ENCODE assay signal across 9 mouse cellular contexts in the genomic region with DNA sequence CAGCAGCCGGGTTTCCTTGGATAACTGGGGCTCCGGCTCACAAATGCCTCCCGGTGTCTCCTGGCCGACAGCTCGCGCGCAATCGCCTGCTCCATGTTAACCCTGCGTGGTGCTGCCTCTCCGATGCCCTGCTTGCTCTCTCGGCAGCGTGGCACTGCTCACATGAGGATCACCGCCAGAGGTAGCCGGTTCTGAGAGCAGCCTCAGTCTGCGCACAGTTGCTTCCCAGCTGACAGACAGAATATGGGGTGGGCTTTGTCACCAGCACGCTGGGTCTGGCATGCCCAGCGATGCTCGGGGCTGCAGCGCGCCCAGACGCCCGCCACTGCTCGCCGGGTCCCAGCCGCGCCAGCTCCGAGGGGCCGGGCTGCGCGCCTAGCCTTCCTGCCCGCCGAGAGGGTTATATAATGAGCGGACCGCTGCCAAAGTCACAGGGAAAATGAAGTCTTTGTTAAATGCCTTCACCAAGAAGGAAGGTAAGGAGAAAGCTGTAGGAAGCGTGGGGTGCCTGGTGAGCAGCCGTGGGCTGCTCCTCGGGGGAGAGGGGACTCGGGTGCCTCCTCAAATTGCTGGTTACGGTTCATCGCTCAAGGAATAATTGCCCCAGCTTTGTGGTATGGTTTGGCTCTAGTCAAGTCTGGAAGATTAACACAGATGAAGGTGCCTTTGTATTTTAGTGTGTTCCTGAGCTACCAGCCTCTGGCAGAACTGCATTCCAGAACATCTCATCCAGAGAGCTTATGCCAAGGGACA.
DNase-seq lines count a peak whose midpoint lies in the region; ATAC-seq and TF ChIP-seq lines count a peak whose summit lies in the region.
"Had no signal": no experiment of that assay in that cellular context is flagged by ENCODE, and none has a peak within 500 bp of the region (broad histone marks: within the 10 kb centered on the region; RNA-seq: fewer than 3 reads in every experiment).

No protein-coding gene starts in this region.

- peak; percentile 53 for DNase-seq in intestine, embryonic 14.5 days (ENCODE audit: low spot score)
- peak; percentile 14 to 43 for DNase-seq in kidney, postnatal 36 days
- DNase-seq in midbrain, embryonic 14.5 days: peak; percentile 82
- DNase-seq in thymus, adult 2 months: no peak
- no peak for DNase-seq in spleen, postnatal 36 days (ENCODE audit: low spot score in 2 of 2)

- peak; percentile 38; the same call in 1 of the 2 replicates for TF ChIP-seq POLR2A in cortical plate, adult 2 months (IDR thresholded peaks at IDR 0.05; ENCODE audit: extremely low read depth, insufficient read depth, low read length)
- TF ChIP-seq POLR2A in thymus, adult 2 months (IDR thresholded peaks at IDR 0.05; ENCODE audit: control insufficient read depth, extremely low read depth, insufficient read depth, low read length, poor library complexity): no peak

- H3K4me3 ChIP-seq in intestine, embryonic 14.5 days (ENCODE audit: low read depth, low read length): peak overlapping the region; percentile 15; the same call in 1 of the 2 replicates
- no peak overlapping the region for H3K4me3 ChIP-seq in intestine, postnatal 0 days (ENCODE audit: low read depth, low read length)
- H3K4me3 ChIP-seq in cortical plate, adult 2 months (ENCODE audit: insufficient read depth, low read length): peak overlapping the region; percentile 49
- H3K4me3 ChIP-seq in heart, embryonic 15.5 days: peak overlapping the region; percentile 43
- H3K4me3 ChIP-seq in midbrain, embryonic 14.5 days (replicated peaks; ENCODE audit: low read depth, low read length): peak overlapping the region; percentile 44
- H3K4me3 ChIP-seq in thymus, adult 2 months (ENCODE audit: control insufficient read depth, insufficient read depth, low read length): no peak overlapping the region

- H3K9me3 ChIP-seq in intestine, embryonic 14.5 days (ENCODE audit: control insufficient read depth, low read length): no peaks in the 10 kb centered on the region
- H3K9me3 ChIP-seq in intestine, postnatal 0 days (ENCODE audit: control insufficient read depth): no peaks in the 10 kb centered on the region
- H3K9me3 ChIP-seq in heart, embryonic 15.5 days (replicated peaks): no peaks in the 10 kb centered on the region
- no peaks in the 10 kb centered on the region for H3K9me3 ChIP-seq in midbrain, embryonic 14.5 days (ENCODE audit: control insufficient read depth, low read length)
- H3K9me3 ChIP-seq: G1E had no signal

- no peaks in the 10 kb centered on the region for H3K36me3 ChIP-seq in intestine, embryonic 14.5 days (ENCODE audit: control insufficient read depth, insufficient read depth, low read length)
- no peaks in the 10 kb centered on the region; the same call in 1 of the 2 replicates for H3K36me3 ChIP-seq in intestine, postnatal 0 days (ENCODE audit: control insufficient read depth, insufficient read depth)
- H3K36me3 ChIP-seq in heart, embryonic 15.5 days: no peaks in the 10 kb centered on the region
- H3K36me3 ChIP-seq in midbrain, embryonic 14.5 days (ENCODE audit: control insufficient read depth, insufficient read depth, low read length): no peaks in the 10 kb centered on the region
- no peaks in the 10 kb centered on the region for H3K36me3 ChIP-seq in thymus, adult 2 months (ENCODE audit: control insufficient read depth, insufficient read depth, low read length)
- H3K36me3 ChIP-seq: G1E had no signal

- peak overlapping the region; percentile 40 for H3K4me2 ChIP-seq in intestine, embryonic 14.5 days (ENCODE audit: low read length)
- no peak overlapping the region for H3K4me2 ChIP-seq in intestine, postnatal 0 days (replicated peaks; ENCODE audit: low read depth)
- peak overlapping the region; percentile 76 for H3K4me2 ChIP-seq in heart, embryonic 15.5 days
- H3K4me2 ChIP-seq in midbrain, embryonic 14.5 days (ENCODE audit: low read length): peak overlapping the region; percentile 70

- ATAC-seq in intestine, embryonic 14.5 days (replicated peaks; ENCODE audit: low FRiP score, low TSS enrichment, low read depth): no peak
- no peak for ATAC-seq in intestine, postnatal 0 days
- no peak for ATAC-seq in heart, embryonic 15.5 days (replicated peaks; ENCODE audit: insufficient number of reproducible peaks, insufficient read depth, low FRiP score, low read depth)
- peak; percentile 63; the same call in 1 of the 2 replicates for ATAC-seq in midbrain, embryonic 14.5 days (ENCODE audit: low FRiP score, low TSS enrichment)

- 6% methylated on average over 40 of the region's 40 CpGs for WGBS in intestine, embryonic 14.5 days
- 16% methylated on average over 40 of the region's 40 CpGs for WGBS in intestine, postnatal 0 days
- 9% methylated on average over 40 of the region's 40 CpGs for WGBS in heart, embryonic 15.5 days
- 2% methylated on average over 40 of the region's 40 CpGs for WGBS in midbrain, embryonic 14.5 days
- 11% methylated on average over 40 of the region's 40 CpGs for WGBS in thymus, adult 2 months

- H3K9ac ChIP-seq in intestine, embryonic 14.5 days (ENCODE audit: low read length): no peak overlapping the region
- no peak overlapping the region for H3K9ac ChIP-seq in intestine, postnatal 0 days (ENCODE audit: low read depth, low read length)
- H3K9ac ChIP-seq in heart, embryonic 15.5 days: peak overlapping the region; percentile 38
- peak overlapping the region; percentile 62 for H3K9ac ChIP-seq in midbrain, embryonic 14.5 days (replicated peaks; ENCODE audit: low read length)

- TF ChIP-seq CTCF in intestine, postnatal 0 days (IDR thresholded peaks at IDR 0.05; ENCODE audit: low read depth): no peak
- TF ChIP-seq CTCF in cortical plate, adult 2 months (IDR thresholded peaks at IDR 0.05; ENCODE audit: extremely low read depth, insufficient read depth, low read length): no peak
- no peak for TF ChIP-seq CTCF in thymus, adult 2 months (IDR thresholded peaks at IDR 0.05; ENCODE audit: borderline replicate concordance, control insufficient read depth, extremely low read depth, insufficient read depth, low read length, poor library complexity)

- no peak overlapping the region for H3K27ac ChIP-seq in intestine, embryonic 14.5 days (ENCODE audit: low read depth)
- H3K27ac ChIP-seq in intestine, postnatal 0 days (ENCODE audit: low read depth, low read length): no peak overlapping the region
- H3K27ac ChIP-seq in cortical plate, adult 2 months (ENCODE audit: insufficient read depth, low read length): peak overlapping the region; percentile 68
- H3K27ac ChIP-seq in heart, embryonic 15.5 days: no peak overlapping the region
- peak overlapping the region; percentile 89 for H3K27ac ChIP-seq in midbrain, embryonic 14.5 days (replicated peaks; ENCODE audit: low read depth, low read length)
- no peak overlapping the region for H3K27ac ChIP-seq in thymus, adult 2 months (ENCODE audit: control insufficient read depth, insufficient read depth, low read length)

- H3K27me3 ChIP-seq in intestine, embryonic 14.5 days (replicated peaks; ENCODE audit: control insufficient read depth, insufficient read depth, low read length): peaks cover 29% of the 10 kb centered on the region
- H3K27me3 ChIP-seq in intestine, postnatal 0 days (replicated peaks; ENCODE audit: control insufficient read depth, insufficient read depth, low read length): peaks cover 11% of the 10 kb centered on the region; the same call in 1 of the 2 replicates
- H3K27me3 ChIP-seq in heart, embryonic 15.5 days: peaks cover 58% of the 10 kb centered on the region
- H3K27me3 ChIP-seq in midbrain, embryonic 14.5 days (ENCODE audit: control insufficient read depth, insufficient read depth, low read length): no peaks in the 10 kb centered on the region
- no peaks in the 10 kb centered on the region; the same call in 1 of the 2 replicates for H3K27me3 ChIP-seq in thymus, adult 2 months (ENCODE audit: control insufficient read depth, insufficient read depth, low read length)

- no peaks in the 10 kb centered on the region for H3K4me1 ChIP-seq in intestine, embryonic 14.5 days (replicated peaks; ENCODE audit: control insufficient read depth, insufficient read depth, low read length)
- H3K4me1 ChIP-seq in intestine, postnatal 0 days (replicated peaks; ENCODE audit: control insufficient read depth, insufficient read depth, low read length): no peaks in the 10 kb centered on the region
- H3K4me1 ChIP-seq in cortical plate, adult 2 months (ENCODE audit: control insufficient read depth, insufficient read depth, low read length): peaks cover 6% of the 10 kb centered on the region
- H3K4me1 ChIP-seq in heart, embryonic 15.5 days (replicated peaks): peaks cover 15% of the 10 kb centered on the region
- H3K4me1 ChIP-seq in midbrain, embryonic 14.5 days (ENCODE audit: control insufficient read depth, insufficient read depth, low read length): peaks cover 9% of the 10 kb centered on the region; the same call in 1 of the 2 replicates
- H3K4me1 ChIP-seq in thymus, adult 2 months (replicated peaks; ENCODE audit: control insufficient read depth, insufficient read depth, low read length): no peaks in the 10 kb centered on the region

Comparison
In these comparisons a context has a peak if more than half of its experiments do, and no peak if none do; other contexts are left out.
1. H3K4me3 ChIP-seq: peak in intestine, embryonic 14.5 days (single experiment), cortical plate, adult 2 months (single experiment), heart, embryonic 15.5 days (single experiment) and midbrain, embryonic 14.5 days (single experiment); none in intestine, postnatal 0 days (single experiment) and thymus, adult 2 months (single experiment).
2. DNase-seq: peak in intestine, embryonic 14.5 days (single experiment), kidney, postnatal 36 days (2 of 2) and midbrain, embryonic 14.5 days (single experiment); none in thymus, adult 2 months (single experiment) and spleen, postnatal 36 days (0 of 2).
3. H3K27ac ChIP-seq: peak in cortical plate, adult 2 months (single experiment) and midbrain, embryonic 14.5 days (single experiment); none in intestine, embryonic 14.5 days (single experiment), intestine, postnatal 0 days (single experiment), heart, embryonic 15.5 days (single experiment) and thymus, adult 2 months (single experiment).
4. H3K9ac ChIP-seq: peak in heart, embryonic 15.5 days (single experiment) and midbrain, embryonic 14.5 days (single experiment); none in intestine, embryonic 14.5 days (single experiment) and intestine, postnatal 0 days (single experiment).